Mouse (Mus musculus) bone marrow, adult 2 months (tissue): ENCODE results near the gene Nkpd1.
A peak's percentile ranks its signal among the peaks of the same experiment; 100 is the strongest.

ENCODE experiments used
- CTCF ChIP-seq: fragments of 200-500 bp; IDR thresholded peaks from 2 replicates; pipeline ENCODE4 v1.5.1; 2011; ENCODE audit warnings: low read length, control low read depth; ENCODE audit not compliant: control insufficient read depth, insufficient read depth
- POLR2A ChIP-seq: fragments of 200-500 bp; IDR thresholded peaks from 2 replicates; pipeline ENCODE4 v1.6.1; 2011; ENCODE audit warnings: low read depth, mild to moderate bottlenecking, control low read depth, low read length, borderline replicate concordance; ENCODE audit not compliant: control insufficient read depth

GRCm38 (mm10) chr7:19517652-19518365 is at the start of gene Nkpd1:
- TF ChIP-seq CTCF (peak; percentile 34; the same call in 1 of the 2 replicates), POLR2A (no peak)
